Mouse (Mus musculus) kidney, adult 2 months (tissue): ENCODE measurements around the gene Car5b. TPM values are rescaled to one million over a fixed set of nuclear protein-coding genes. Genes with fewer than 3 reads are reported as not detected.

ENCODE experiments used
- DNase-seq: peaks from one replicate; pipeline ENCODE4 v3.0.0; 2021
- H3K27ac ChIP-seq: fragments of 200-500 bp; 2 replicates; pipeline ENCODE4 v1.5.1; 2012; ENCODE audit warnings: low read depth, low read length, control low read depth, inconsistent platforms; ENCODE audit not compliant: insufficient read depth
- H3K27me3 ChIP-seq: fragments of 200-500 bp; replicated peaks from 2 replicates; pipeline ENCODE4 v1.6.1; 2012; ENCODE audit warnings: mild to moderate bottlenecking, moderate library complexity, low read length, inconsistent platforms; ENCODE audit not compliant: control insufficient read depth, insufficient read depth
- H3K36me3 ChIP-seq: fragments of 200-500 bp; 2 replicates; pipeline ENCODE4 v1.6.1; 2012; ENCODE audit warnings: mild to moderate bottlenecking, moderate library complexity, low read length, inconsistent platforms; ENCODE audit not compliant: control insufficient read depth, insufficient read depth
- H3K4me1 ChIP-seq: fragments of 200-500 bp; 2 replicates; pipeline ENCODE4 v1.6.1; 2011; ENCODE audit warnings: low read length; ENCODE audit not compliant: control insufficient read depth, insufficient read depth
- H3K4me3 ChIP-seq: fragments of 200-500 bp; 2 replicates; pipeline ENCODE4 v1.5.1; 2011; ENCODE audit warnings: mild to moderate bottlenecking, low read depth, low read length, control low read depth; ENCODE audit not compliant: insufficient read depth
- CTCF ChIP-seq: fragments of 200-500 bp; conservative IDR thresholded peaks from 2 replicates; pipeline ENCODE4 v1.5.1; 2011; ENCODE audit warnings: low read depth, mild to moderate bottlenecking, control low read depth, low read length, moderate library complexity, mixed read lengths; ENCODE audit not compliant: insufficient read depth, insufficient read length
- POLR2A ChIP-seq: fragments of 200-500 bp; IDR thresholded peaks from one replicate; pipeline ENCODE4 v1.6.1; 2011; ENCODE audit warnings: low read depth, low read length, control low read depth
- WGBS: fragments of 180-500 bp; shearing (Covaris S2); methylation state at CpG from one replicate; pipeline ENCODE4 v1.1.7; 2018; 5-methylcytosine and 5-hydroxymethylcytosine counted together
- polyA plus RNA-seq: library from polyadenylated mRNA; depleted of rRNA; stranded (reverse); fragments of >200 nt; gene quantifications from 2 replicates; pipeline ENCODE4 v1.2.3, GENCODE M21; 2012

Gene Car5b
- polyA plus RNA-seq, 1 experiment = 49.1 TPM

DNA sequence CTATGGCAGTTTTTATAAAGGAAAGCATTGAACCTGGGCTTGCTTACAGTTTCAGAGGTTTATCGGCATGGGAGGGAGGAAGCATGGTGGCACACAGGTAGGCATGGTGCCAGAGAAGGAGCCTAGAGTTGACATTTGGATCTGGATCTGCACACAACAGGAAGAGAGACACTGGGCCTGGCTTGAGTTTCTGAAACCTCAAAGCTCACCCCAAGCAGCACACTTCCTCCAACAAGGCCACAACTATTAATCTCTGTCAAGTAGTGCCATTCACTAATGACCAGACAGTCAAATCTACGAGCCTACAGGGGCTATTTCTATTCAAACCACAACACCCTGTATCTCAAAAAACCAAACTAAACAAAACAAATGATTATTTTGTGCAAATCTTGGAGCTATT lies 18.9 kb upstream of the Car5b start:
- no peak overlapping the region for H3K4me3 ChIP-seq
- TF ChIP-seq CTCF (no peak), POLR2A (no peak)
- H3K4me1 ChIP-seq = no peaks in the 10 kb centered on the region
- no peak overlapping the region for H3K27ac ChIP-seq
- no peaks in the 10 kb centered on the region for H3K36me3 ChIP-seq
- 69% methylated on average over 2 of the region's 2 CpGs for WGBS
- no peaks in the 10 kb centered on the region for H3K27me3 ChIP-seq
- no peak for DNase-seq

DNA sequence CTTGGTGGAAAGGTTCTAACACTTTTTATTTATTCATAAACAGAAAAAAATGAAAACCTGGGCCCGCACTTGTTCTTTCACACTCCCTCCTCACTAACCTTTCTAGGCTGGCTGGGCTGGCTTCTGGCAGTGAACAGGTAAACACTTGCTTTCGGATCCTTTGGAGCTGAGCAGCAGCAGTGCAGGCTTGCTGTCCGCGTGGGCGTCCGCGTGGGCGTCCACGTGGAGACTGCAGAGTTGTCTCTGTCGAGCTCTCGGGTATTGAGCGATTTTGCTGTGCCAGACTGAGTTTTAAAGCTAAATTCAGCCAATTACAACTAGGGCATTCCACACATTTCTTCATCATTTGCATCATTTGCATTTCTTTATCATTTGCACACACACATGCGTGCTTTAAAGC lies 14.3 kb upstream of the Car5b start:
- H3K27me3 ChIP-seq = no peaks in the 10 kb centered on the region
- DNase-seq = no peak
- no peak overlapping the region for H3K4me3 ChIP-seq
- H3K27ac ChIP-seq = no peak overlapping the region
- H3K4me1 ChIP-seq = no peaks in the 10 kb centered on the region
- no peak for TF ChIP-seq POLR2A
- no peak for TF ChIP-seq CTCF
- H3K36me3 ChIP-seq = no peaks in the 10 kb centered on the region
- WGBS = 48% methylated on average over 13 of the region's 13 CpGs

DNA sequence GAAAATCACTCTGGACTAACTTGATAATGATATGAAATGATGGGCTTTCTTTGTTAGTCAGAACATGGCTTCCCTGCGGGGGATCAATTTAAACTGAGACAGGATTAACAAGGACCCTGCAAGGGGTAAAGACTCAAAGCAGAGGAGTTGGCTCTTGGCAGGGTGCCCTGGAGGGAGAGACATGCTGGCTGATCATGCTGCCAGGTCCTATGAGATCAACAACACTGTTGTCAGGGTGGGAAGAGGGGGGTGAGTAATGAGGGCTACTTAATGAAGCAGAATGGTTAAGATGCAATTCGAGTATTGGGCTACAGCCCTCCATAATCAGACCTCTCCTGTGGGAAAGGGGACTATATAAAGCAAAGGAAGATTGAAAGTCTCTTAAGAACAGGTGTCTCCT lies 11.1 kb upstream of the Car5b start:
- no peaks in the 10 kb centered on the region for H3K27me3 ChIP-seq
- WGBS = 38% methylated on average over 2 of the region's 2 CpGs
- TF ChIP-seq POLR2A (no peak), CTCF (no peak)

DNA sequence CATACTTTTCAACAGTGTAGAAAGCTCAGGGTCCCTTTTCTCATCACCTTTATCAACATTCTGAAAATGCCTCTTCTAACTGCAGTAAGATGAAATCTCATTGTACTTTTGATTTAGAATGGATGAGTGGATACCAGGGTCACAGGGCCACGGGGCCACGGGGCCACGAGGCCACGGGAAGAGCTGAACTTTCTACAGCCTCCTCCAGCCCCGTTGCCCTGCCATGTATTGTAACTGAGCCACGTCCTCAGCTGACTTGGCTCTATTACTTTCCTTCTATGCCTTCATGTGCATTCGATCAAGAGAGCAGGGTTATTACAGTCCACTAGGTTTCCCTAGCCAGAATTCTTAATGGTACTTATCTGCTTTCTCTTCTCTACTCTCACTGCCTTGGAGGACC lies 8.1 kb upstream of the Car5b start:
- peak overlapping the region; percentile 64; the same call in 1 of the 2 replicates for H3K27ac ChIP-seq
- peak; percentile 72 for DNase-seq
- TF ChIP-seq POLR2A (no peak), CTCF (no peak)
- no peaks in the 10 kb centered on the region for H3K36me3 ChIP-seq
- peaks cover 2% of the 10 kb centered on the region; the same call in 1 of the 2 replicates for H3K4me1 ChIP-seq
- no peak overlapping the region for H3K4me3 ChIP-seq
- WGBS = 62% methylated on average over 7 of the region's 7 CpGs
- H3K27me3 ChIP-seq = no peaks in the 10 kb centered on the region

More for the DNA sequence above, 11.1 kb upstream of the Car5b start:
- no peak for DNase-seq
- Histone ChIP-seq H3K36me3 (no peaks in the 10 kb centered on the region), H3K27ac (no peak overlapping the region), H3K4me3 (no peak overlapping the region), H3K4me1 (no peaks in the 10 kb centered on the region; the same call in 1 of the 2 replicates)

DNA sequence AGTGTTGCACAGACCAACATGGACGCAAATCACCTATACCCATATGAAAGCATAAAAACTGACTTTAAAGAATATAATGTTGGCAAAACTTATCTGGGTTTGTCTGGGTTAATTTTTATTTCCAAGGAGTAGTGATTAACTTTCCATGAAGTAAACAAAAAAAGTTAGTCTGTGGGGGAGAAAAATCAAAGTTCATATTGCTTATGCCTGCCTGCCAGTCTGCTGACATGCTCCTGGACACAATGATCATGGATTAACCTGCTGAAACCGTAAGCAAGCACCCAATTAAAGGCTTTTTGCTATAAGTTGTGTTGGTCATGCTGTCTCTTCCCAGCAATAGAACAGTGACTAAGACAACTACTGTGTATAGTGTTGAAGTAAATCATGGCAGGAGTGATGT lies 7.6 kb upstream of the Car5b start:
- H3K4me1 ChIP-seq = peaks cover 2% of the 10 kb centered on the region; the same call in 1 of the 2 replicates
- no peak overlapping the region for H3K4me3 ChIP-seq
- peak; percentile 52 for DNase-seq
- H3K36me3 ChIP-seq = no peaks in the 10 kb centered on the region
- TF ChIP-seq POLR2A = no peak
- no peak for TF ChIP-seq CTCF
- peak overlapping the region; percentile 76 for H3K27ac ChIP-seq
- H3K27me3 ChIP-seq = no peaks in the 10 kb centered on the region
- WGBS = 69% methylated on average over 2 of the region's 2 CpGs

DNA sequence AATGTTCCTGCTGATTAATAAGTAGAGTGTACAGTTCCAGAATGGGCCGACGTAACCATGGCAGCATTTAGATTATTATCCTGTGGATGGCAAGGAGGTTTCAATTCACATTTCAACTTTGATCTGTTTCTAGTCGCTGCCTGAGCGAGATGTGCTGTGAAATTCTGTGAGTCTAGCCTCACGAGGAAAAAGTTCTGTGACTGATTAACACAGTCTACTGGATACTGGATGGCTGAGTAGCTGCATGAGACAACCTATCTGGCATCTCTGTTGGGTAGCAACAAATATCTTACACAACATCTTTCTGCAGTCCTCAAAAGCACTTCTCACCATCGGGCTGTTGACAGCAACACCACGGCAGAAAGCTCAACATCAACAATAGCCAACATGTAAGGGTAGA lies 4.7 kb upstream of the Car5b start:
- H3K4me3 ChIP-seq = no peak overlapping the region
- no peaks in the 10 kb centered on the region for H3K27me3 ChIP-seq
- no peak for TF ChIP-seq POLR2A
- no peak for TF ChIP-seq CTCF
- peaks cover 2% of the 10 kb centered on the region; the same call in 1 of the 2 replicates for H3K4me1 ChIP-seq
- H3K27ac ChIP-seq = 0 out of 2 replicates have a peak overlapping the region, but pooled peaks have one; percentile 16
- peak; percentile 72 for DNase-seq
- H3K36me3 ChIP-seq = no peaks in the 10 kb centered on the region
- WGBS = 60% methylated on average over 7 of the region's 7 CpGs

DNA sequence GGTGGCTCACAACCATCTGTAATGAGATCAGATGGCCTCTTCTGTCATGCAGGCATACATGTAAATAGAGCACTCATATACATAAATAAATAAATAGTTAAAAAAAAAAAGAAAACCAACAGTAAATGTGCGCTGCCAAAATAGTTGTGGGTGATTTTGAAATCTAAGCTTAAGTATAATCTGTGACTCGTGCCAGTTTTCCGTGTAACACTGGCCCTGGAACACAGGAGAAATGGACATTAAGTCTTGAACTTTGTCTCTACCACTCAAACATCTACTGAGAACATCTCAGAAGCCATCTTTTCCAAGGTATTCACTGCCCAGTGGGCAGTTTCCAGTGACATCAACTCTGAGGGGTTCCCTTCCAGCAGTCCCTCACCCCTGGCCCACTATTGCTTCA lies 12.2 kb downstream of the Car5b start:
- 68% methylated on average over 3 of the region's 3 CpGs for WGBS
- H3K4me3 ChIP-seq = no peak overlapping the region
- peaks cover 3% of the 10 kb centered on the region; the same call in 1 of the 2 replicates for H3K4me1 ChIP-seq
- H3K27ac ChIP-seq = no peak overlapping the region
- TF ChIP-seq CTCF = no peak
- TF ChIP-seq POLR2A = no peak
- H3K36me3 ChIP-seq = no peaks in the 10 kb centered on the region
- no peaks in the 10 kb centered on the region for H3K27me3 ChIP-seq
- DNase-seq = no peak
